In the genomic region with DNA sequence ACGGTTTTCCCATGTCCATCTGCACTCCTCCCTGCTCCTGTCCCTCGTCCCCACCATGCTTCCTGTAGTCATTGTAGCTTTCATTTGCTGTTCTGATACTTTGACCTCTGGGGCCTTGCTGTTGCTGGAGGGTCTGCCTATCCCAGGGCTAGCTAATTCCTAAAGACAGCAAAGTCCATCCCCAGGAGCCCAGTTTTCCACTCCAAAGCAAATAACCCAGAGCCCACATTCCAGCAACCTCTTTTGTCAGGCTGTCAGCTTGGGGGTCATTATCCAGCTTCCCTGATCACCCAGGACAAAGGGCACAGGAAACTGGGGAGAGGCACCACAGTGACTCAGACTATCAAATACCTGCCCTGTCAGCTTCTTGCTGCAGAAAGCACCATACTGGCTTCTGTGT, we compare ENCODE assay signal across 13 mouse cellular contexts.
DNase-seq lines count a peak whose midpoint lies in the region; ATAC-seq and TF ChIP-seq lines count a peak whose summit lies in the region.
"Had no signal": no experiment of that assay in that cellular context is flagged by ENCODE, and none has a peak within 500 bp of the region (broad histone marks: within the 10 kb centered on the region; RNA-seq: fewer than 3 reads in every experiment).

No protein-coding gene starts in this region.

- H3K36me3 ChIP-seq in neural tube, embryonic 11.5 days (ENCODE audit: control insufficient read depth, insufficient read depth, low read length), result no peaks in the 10 kb centered on the region
- no peaks in the 10 kb centered on the region for H3K36me3 ChIP-seq in thymus, adult 2 months (ENCODE audit: control insufficient read depth, insufficient read depth, low read length)
- H3K36me3 ChIP-seq: heart, embryonic 13.5 days; hindbrain, embryonic 13.5 days had no signal

- WGBS in neural tube, embryonic 11.5 days, result 6% methylated on average over 2 of the region's 2 CpGs
- WGBS in thymus, adult 2 months, result 91% methylated on average over 2 of the region's 2 CpGs

- H3K9ac ChIP-seq in neural tube, embryonic 11.5 days (ENCODE audit: low read length), result no peak overlapping the region
- H3K9ac ChIP-seq: heart, embryonic 13.5 days; hindbrain, embryonic 13.5 days had no signal

- DNase-seq in kidney, adult 8-10 months, result peak; percentile 16 to 23
- DNase-seq in kidney, postnatal 4 days, result no peak
- DNase-seq in embryo, embryonic 9.5 days (ENCODE audit: extremely low spot score), result peak; percentile 53
- peak; percentile 14 to 19 for DNase-seq in kidney, postnatal 36 days
- peak; percentile 27 for DNase-seq in neural tube, embryonic 11.5 days (ENCODE audit: low spot score)
- no peak for DNase-seq in adrenal gland, postnatal 36 days
- no peak for DNase-seq in adrenal gland, adult (ENCODE audit: inconsistent age in 2 of 2, low spot score in 1 of 2)
- no peak for DNase-seq in thymus, adult 2 months
- DNase-seq: adrenal gland, adult 2 months; layer of hippocampus, adult 9-11 months; thymus, postnatal 4 days had no signal

- TF ChIP-seq CTCF in thymus, adult 2 months (IDR thresholded peaks at IDR 0.05; ENCODE audit: borderline replicate concordance, control insufficient read depth, extremely low read depth, insufficient read depth, low read length, poor library complexity), result no peak

- no peak for TF ChIP-seq POLR2A in thymus, adult 2 months (IDR thresholded peaks at IDR 0.05; ENCODE audit: control insufficient read depth, extremely low read depth, insufficient read depth, low read length, poor library complexity)

- H3K27me3 ChIP-seq in neural tube, embryonic 11.5 days (ENCODE audit: control insufficient read depth, insufficient read depth, low read length), result no peaks in the 10 kb centered on the region
- H3K27me3 ChIP-seq in thymus, adult 2 months (ENCODE audit: control insufficient read depth, insufficient read depth, low read length), result no peaks in the 10 kb centered on the region
- H3K27me3 ChIP-seq: heart, embryonic 13.5 days; hindbrain, embryonic 13.5 days had no signal

- H3K4me1 ChIP-seq in neural tube, embryonic 11.5 days (ENCODE audit: control insufficient read depth, insufficient read depth, low read length), result no peaks in the 10 kb centered on the region
- H3K4me1 ChIP-seq in thymus, adult 2 months (replicated peaks; ENCODE audit: control insufficient read depth, insufficient read depth, low read length), result no peaks in the 10 kb centered on the region
- H3K4me1 ChIP-seq: hindbrain, embryonic 13.5 days had no signal

- H3K27ac ChIP-seq in neural tube, embryonic 11.5 days (ENCODE audit: low read depth, low read length), result no peak overlapping the region
- no peak overlapping the region for H3K27ac ChIP-seq in thymus, adult 2 months (ENCODE audit: control insufficient read depth, insufficient read depth, low read length)
- H3K27ac ChIP-seq: heart, embryonic 13.5 days; hindbrain, embryonic 13.5 days had no signal

- H3K4me2 ChIP-seq in neural tube, embryonic 11.5 days (ENCODE audit: low read depth), result no peak overlapping the region
- H3K4me2 ChIP-seq: heart, embryonic 13.5 days; hindbrain, embryonic 13.5 days had no signal

- no peaks in the 10 kb centered on the region for H3K9me3 ChIP-seq in neural tube, embryonic 11.5 days (ENCODE audit: control insufficient read depth, low read length)

- ATAC-seq in neural tube, embryonic 11.5 days (ENCODE audit: insufficient read depth, low FRiP score, low TSS enrichment), result no peak

- no peak overlapping the region for H3K4me3 ChIP-seq in neural tube, embryonic 11.5 days (ENCODE audit: low read depth, low read length)
- H3K4me3 ChIP-seq in thymus, adult 2 months (ENCODE audit: control insufficient read depth, insufficient read depth, low read length), result no peak overlapping the region
- H3K4me3 ChIP-seq: heart, embryonic 13.5 days; hindbrain, embryonic 13.5 days had no signal

Comparison
In these comparisons a context has a peak if more than half of its experiments do, and no peak if none do; other contexts are left out.
1. DNase-seq: peak in kidney, adult 8-10 months (2 of 2), embryo, embryonic 9.5 days (single experiment), kidney, postnatal 36 days (2 of 2) and neural tube, embryonic 11.5 days (single experiment); none in kidney, postnatal 4 days (0 of 2), adrenal gland, postnatal 36 days (0 of 2), adrenal gland, adult (0 of 2) and thymus, adult 2 months (single experiment).